ENCODE assay signal across 8 mouse cellular contexts in genomic region chr9:76236626-76237025, GRCm38 (mm10). TPM values are rescaled to one million over a fixed set of nuclear protein-coding genes. Genes with fewer than 3 reads are reported as not detected.
DNase-seq lines count a peak whose midpoint lies in the region; ATAC-seq lines count a peak whose summit lies in the region.

No protein-coding gene starts in this region.

- H3K27me3 ChIP-seq in forebrain, embryonic 11.5 days (ENCODE audit: control insufficient read depth, insufficient read depth, low read length) = no peaks in the 10 kb centered on the region
- H3K27me3 ChIP-seq in heart, embryonic 16.5 days (ENCODE audit: control insufficient read depth, insufficient read depth, low read length) = no peaks in the 10 kb centered on the region
- no peaks in the 10 kb centered on the region for H3K27me3 ChIP-seq in liver, embryonic 12.5 days (replicated peaks)

- H3K27ac ChIP-seq in forebrain, embryonic 11.5 days (ENCODE audit: low read depth, low read length) = no peak overlapping the region
- no peak overlapping the region for H3K27ac ChIP-seq in heart, embryonic 16.5 days (ENCODE audit: low read length)
- peak overlapping the region; percentile 83; the same call in 1 of the 2 replicates for H3K27ac ChIP-seq in liver, embryonic 12.5 days

- H3K9ac ChIP-seq in forebrain, embryonic 11.5 days (ENCODE audit: low read length) = no peak overlapping the region
- H3K9ac ChIP-seq in heart, embryonic 16.5 days (ENCODE audit: low read length) = peak overlapping the region; percentile 45
- H3K9ac ChIP-seq in liver, embryonic 12.5 days = peak overlapping the region; percentile 48; the same call in 1 of the 2 replicates

- H3K9me3 ChIP-seq in forebrain, embryonic 11.5 days (ENCODE audit: control insufficient read depth, low read length) = no peaks in the 10 kb centered on the region
- H3K9me3 ChIP-seq in heart, embryonic 16.5 days (replicated peaks; ENCODE audit: control insufficient read depth, low read length) = no peaks in the 10 kb centered on the region
- H3K9me3 ChIP-seq in liver, embryonic 12.5 days (replicated peaks) = no peaks in the 10 kb centered on the region

- DNase-seq in CD8-positive naive resting alpha-beta T cell, adult 2 months (ENCODE audit: low read depth in 2 of 2, low spot score in 2 of 2) = peak; percentile 3 to 24
- peak; percentile 77 for DNase-seq in c-Kit-negative CD71-positive TER-119-positive erythroid progenitor cells, embryonic 14.5 days (ENCODE audit: low read depth, low spot score)
- peak; percentile 75 for DNase-seq in forebrain, embryonic 11.5 days (ENCODE audit: low spot score)
- peak; percentile 72 for DNase-seq in kidney, postnatal 14 days
- DNase-seq in neural tube, embryonic 10.5 days (ENCODE audit: extremely low spot score, low spot score) = peak; percentile 66
- DNase-seq in testis, postnatal 14 days (ENCODE audit: low spot score) = peak; percentile 37

- no peaks in the 10 kb centered on the region for H3K36me3 ChIP-seq in forebrain, embryonic 11.5 days (ENCODE audit: control insufficient read depth, insufficient read depth, low read length)
- no peaks in the 10 kb centered on the region for H3K36me3 ChIP-seq in heart, embryonic 16.5 days (ENCODE audit: control insufficient read depth, insufficient read depth)
- no peaks in the 10 kb centered on the region for H3K36me3 ChIP-seq in liver, embryonic 12.5 days

- peak overlapping the region; percentile 32 for H3K4me3 ChIP-seq in forebrain, embryonic 11.5 days (ENCODE audit: low read depth, low read length)
- peak overlapping the region; percentile 55 for H3K4me3 ChIP-seq in heart, embryonic 16.5 days (ENCODE audit: low read length)
- peak overlapping the region; percentile 56 for H3K4me3 ChIP-seq in liver, embryonic 12.5 days

- H3K4me2 ChIP-seq in forebrain, embryonic 11.5 days (ENCODE audit: low read depth, low read length, severe bottlenecking) = peak overlapping the region; percentile 79
- H3K4me2 ChIP-seq in heart, embryonic 16.5 days (ENCODE audit: low read depth, low read length) = peak overlapping the region; percentile 69
- H3K4me2 ChIP-seq in liver, embryonic 12.5 days = peak overlapping the region; percentile 80

- 3% methylated on average over 7 of the region's 7 CpGs for WGBS in forebrain, embryonic 11.5 days
- 2% methylated on average over 7 of the region's 7 CpGs for WGBS in heart, embryonic 16.5 days
- WGBS in liver, embryonic 12.5 days (ENCODE audit: insufficient replicate concordance) = 2% methylated on average over 7 of the region's 7 CpGs

- H3K4me1 ChIP-seq in forebrain, embryonic 11.5 days (replicated peaks; ENCODE audit: control insufficient read depth, insufficient read depth, low read length) = no peaks in the 10 kb centered on the region
- H3K4me1 ChIP-seq in heart, embryonic 16.5 days (ENCODE audit: control insufficient read depth, insufficient read depth, low read length) = no peaks in the 10 kb centered on the region
- H3K4me1 ChIP-seq in liver, embryonic 12.5 days = peaks cover 34% of the 10 kb centered on the region

- peak; percentile 77 for ATAC-seq in forebrain, embryonic 11.5 days (replicated peaks; ENCODE audit: low FRiP score)
- peak; percentile 73 for ATAC-seq in heart, embryonic 16.5 days (replicated peaks; ENCODE audit: extremely low read depth, insufficient read depth, low FRiP score)
- peak; percentile 73 for ATAC-seq in liver, embryonic 12.5 days

RNA-seq across cellular contexts. Expression of gene Gfral, which starts 23.2 kb away (rescaled TPM):
- polyA plus RNA-seq in forebrain, embryonic 11.5 days (2014; fragmentation: Nextera tagmentation; extraction: Ambion mirVana) = not detected in 2 replicates
- not detected in 2 replicates for polyA plus RNA-seq in heart, embryonic 16.5 days (2015; fragmentation: Nextera tagmentation; extraction: Ambion mirVana)
- polyA plus RNA-seq in liver, embryonic 12.5 days (2016; fragmentation: Nextera tagmentation; extraction: Ambion mirVana) = not detected in 2 replicates

Comparison
In these comparisons a context has a peak if more than half of its experiments do, and no peak if none do; other contexts are left out.
1. DNase-seq: peak in every context shown above with its lines; median percentile 77 in c-Kit-negative CD71-positive TER-119-positive erythroid progenitor cells, embryonic 14.5 days; 75 in forebrain, embryonic 11.5 days; 72 in kidney, postnatal 14 days; 66 in neural tube, embryonic 10.5 days; 37 in testis, postnatal 14 days; 14 in CD8-positive naive resting alpha-beta T cell, adult 2 months.